Mouse (Mus musculus): ENCODE results near the gene Ccdc69. TPM values are rescaled to one million over a fixed set of nuclear protein-coding genes. Genes with fewer than 3 reads are reported as not detected.

Ccdc69 gene
- polyA plus RNA-seq, 2 experiments from 2014 or later = 78.6 to 85.9 TPM

DNA sequence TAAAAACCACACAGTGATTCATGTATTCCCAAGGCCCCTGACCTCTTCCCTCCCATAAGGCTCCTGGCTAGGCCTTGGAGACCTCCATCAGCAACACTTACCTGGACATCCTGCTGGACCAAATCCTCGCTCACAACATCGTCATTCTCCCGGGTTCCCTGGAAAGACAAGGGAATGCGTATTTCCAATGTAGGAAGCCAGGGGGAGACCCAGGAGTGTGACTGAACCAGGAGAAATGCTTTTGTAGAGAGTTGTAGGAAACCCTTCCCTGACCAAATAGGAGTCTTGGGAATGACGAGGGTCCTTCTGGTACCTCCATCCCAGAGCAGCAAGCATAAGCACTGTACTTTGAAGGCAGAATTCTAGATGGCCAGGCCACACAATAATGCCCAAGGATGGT, 72.2 kb downstream of the Ccdc69 start:
- ATAC-seq = no peak

GRCm38 (mm10) chr11:55004970-55005502, 72.9 kb downstream of the Ccdc69 start:
- ATAC-seq = no peak

Other genes with a start within 250 kb of the Ccdc69 start
- gene Lyrm7, start 217.2 kb downstream of the Ccdc69 start, polyA plus RNA-seq (2017; shearing (Covaris generic)) = 1 to 10 TPM; 2.4 to 3.7 TPM
- 100 to 1,000 TPM; 601 to 656 TPM for gene Hint1, start 211.7 kb downstream of the Ccdc69 start, polyA plus RNA-seq (2017; shearing (Covaris generic))
- 1 to 10 TPM in 1 of 2 experiments, under 1 TPM in 1; 0.90 to 1.1 TPM for gene Gpx3, start 175.7 kb downstream of the Ccdc69 start, polyA plus RNA-seq (2017; shearing (Covaris generic))
- 10 to 100 TPM; 81.5 to 98.2 TPM for gene Tnip1, start 115.2 kb downstream of the Ccdc69 start, polyA plus RNA-seq (2017; shearing (Covaris generic))
- gene Anxa6, start 44.7 kb downstream of the Ccdc69 start, polyA plus RNA-seq (2017; shearing (Covaris generic)) = 100 to 1,000 TPM; 447 to 527 TPM
- gene Gm2a, start 20.0 kb upstream of the Ccdc69 start, polyA plus RNA-seq (2017; shearing (Covaris generic)) = 100 to 1,000 TPM; 152 to 191 TPM
- gene Slc36a3, start 73.6 kb upstream of the Ccdc69 start, polyA plus RNA-seq (2017; shearing (Covaris generic)) = 1 to 10 TPM in 1 of 2 experiments, under 1 TPM in 1; 0.36 to 1.2 TPM
- gene Slc36a2, start 106.9 kb upstream of the Ccdc69 start, polyA plus RNA-seq (2017; shearing (Covaris generic)) = under 1 TPM in 1 of 2 experiments, not detected in 1; 0.37 TPM
- 1 to 10 TPM; 2.3 to 2.5 TPM for gene Slc36a1, start 126.2 kb upstream of the Ccdc69 start, polyA plus RNA-seq (2017; shearing (Covaris generic))